Mouse (Mus musculus) T-helper 17 cell (primary cell): ENCODE measurements at regions not wholly inside any gene's neighbourhood (a gene's known extent, or its start where the extent isn't known, plus 50 kb on each side); places are given as distances from the start of the nearest gene placed in this dataset.

Experiments used
- in situ Hi-C, 2 experiments: fragments of 300-600 bp; cut with MboI, MseI; formaldehyde crosslinking; loops; 1 replicate in 1 of 2; 2 replicates in 1 of 2; pipeline ENCODE4 v1.15.1; 2025; ENCODE audit warnings: high pct_unique_total_duplicates in 2 of 2

- in situ Hi-C loops, result no loop called here
Observed at GRCm38 (mm10) chr3:78412669-78413419, 873.5 kb downstream of the Rapgef2 start.

GRCm38 (mm10) chr3:78411395-78411794, 874.9 kb downstream of the Rapgef2 start:
- in situ Hi-C loops, result no loop called here

GRCm38 (mm10) chr3:78409237-78409636, 877.1 kb downstream of the Rapgef2 start:
- in situ Hi-C loops, result no loop called here

- in situ Hi-C loops, result no loop called here
Observed at GRCm38 (mm10) chr3:78405760-78406467, 880.4 kb downstream of the Rapgef2 start.

- in situ Hi-C loops, result no loop called here
Observed at GRCm38 (mm10) chr3:78358377-78358776, 927.9 kb downstream of the Rapgef2 start.

- in situ Hi-C loops, result no loop called here
Observed at GRCm38 (mm10) chr3:78339891-78340290, 946.4 kb downstream of the Rapgef2 start.

GRCm38 (mm10) chr3:78311630-78312406, 974.5 kb downstream of the Rapgef2 start:
- in situ Hi-C loops, result no loop called here

GRCm38 (mm10) chr3:78300506-78300905, 985.8 kb downstream of the Rapgef2 start:
- in situ Hi-C loops, result no loop called here

GRCm38 (mm10) chr3:78291894-78292293, 994.4 kb downstream of the Rapgef2 start:
- in situ Hi-C loops, result no loop called here

- in situ Hi-C loops, result no loop called here
Observed at GRCm38 (mm10) chr3:78284071-78284470, 1002.2 kb downstream of the Rapgef2 start.

GRCm38 (mm10) chr3:78236920-78237319, 1049.4 kb downstream of the Rapgef2 start:
- in situ Hi-C loops, result no loop called here

- in situ Hi-C loops, result no loop called here
Observed at GRCm38 (mm10) chr3:78209729-78210128, 1076.6 kb downstream of the Rapgef2 start.

- in situ Hi-C loops, result loop anchor here in 1 of 2 experiments (5.0 kb wide), 1 partner anchor 55 kb away; no protein-coding TSS in a partner anchor
Observed at GRCm38 (mm10) chr3:78162601-78163000, 1123.7 kb downstream of the Rapgef2 start.

GRCm38 (mm10) chr3:78158450-78158849, 1127.9 kb downstream of the Rapgef2 start:
- in situ Hi-C loops, result loop anchor here in 1 of 2 experiments (10.0 kb wide), 1 partner anchor 206 kb away; no protein-coding TSS in a partner anchor
